Mouse (Mus musculus): ENCODE results near the gene Zbtb9.
"Not testable (repeated sequence)": the region's sequence is repeated elsewhere in the genome, so short reads cannot be mapped to it uniquely, and the experiment has no call there.

Zbtb9 gene

GRCm38 (mm10) chr17:26972703-26973574, at the start of gene Zbtb9:
Gene Zbtb9 (plus strand): TSS chr17:26973167.
- DNase-seq (ENCODE audit: low spot score) = peak; percentile 96

GRCm38 (mm10) chr17:26925414-26925813, 47.6 kb upstream of the Zbtb9 start:
- not testable (repeated sequence) for DNase-seq (ENCODE audit: low spot score)

GRCm38 (mm10) chr17:26931795-26932194, 41.2 kb upstream of the Zbtb9 start:
- DNase-seq (ENCODE audit: low spot score) = peak; percentile 73

- peak; percentile 99 for DNase-seq (ENCODE audit: low spot score)
These were observed 40.0 kb upstream of the Zbtb9 start, which contains the start of gene Phf1 for GRCm38 (mm10) chr17:26932839-26933398. Gene Phf1 (plus strand): TSS chr17:26933052.

GRCm38 (mm10) chr17:26933419-26933818, 39.5 kb upstream of the Zbtb9 start:
- DNase-seq (ENCODE audit: low spot score) = no peak

- DNase-seq (ENCODE audit: low spot score) = no peak
These were observed 38.8 kb upstream of the Zbtb9 start for GRCm38 (mm10) chr17:26933885-26934827.

GRCm38 (mm10) chr17:26935027-26935426, 37.9 kb upstream of the Zbtb9 start:
- no peak for DNase-seq (ENCODE audit: low spot score)

- peak; percentile 48 for DNase-seq (ENCODE audit: low spot score)
These were observed 36.5 kb upstream of the Zbtb9 start for GRCm38 (mm10) chr17:26936453-26936852.

- DNase-seq (ENCODE audit: low spot score) = peak; percentile 43
These were observed 35.9 kb upstream of the Zbtb9 start for GRCm38 (mm10) chr17:26936921-26937695.

- peak; percentile 44 for DNase-seq (ENCODE audit: low spot score)
These were observed 34.9 kb upstream of the Zbtb9 start for GRCm38 (mm10) chr17:26937883-26938695.

- peak; percentile 58 for DNase-seq (ENCODE audit: low spot score)
These were observed 34.2 kb upstream of the Zbtb9 start for GRCm38 (mm10) chr17:26938731-26939130.

- peak; percentile 99 for DNase-seq (ENCODE audit: low spot score)
These were observed 33.6 kb upstream of the Zbtb9 start, which contains the start of gene Cuta for GRCm38 (mm10) chr17:26939178-26939972. Gene Cuta (minus strand): TSS chr17:26939569.

GRCm38 (mm10) chr17:26939973-26940300, 33.0 kb upstream of the Zbtb9 start:
- no peak for DNase-seq (ENCODE audit: low spot score)

GRCm38 (mm10) chr17:26941031-26941789, 31.8 kb upstream of the Zbtb9 start, which contains the start of gene Syngap1:
Gene Syngap1 (plus strand): TSS chr17:26941253.
- peak; percentile 74 for DNase-seq (ENCODE audit: low spot score)

- no peak for DNase-seq (ENCODE audit: low spot score)
These were observed 31.0 kb upstream of the Zbtb9 start for GRCm38 (mm10) chr17:26941841-26942570.

GRCm38 (mm10) chr17:26945824-26946495, 27.0 kb upstream of the Zbtb9 start:
- no peak for DNase-seq (ENCODE audit: low spot score)

- peak; percentile 87 for DNase-seq (ENCODE audit: low spot score)
These were observed 26.4 kb upstream of the Zbtb9 start for GRCm38 (mm10) chr17:26946567-26946966.
